Comparison of ENCODE assay signal across 16 mouse cellular contexts in genomic region chr2:102916596-102916995, GRCm38 (mm10). TPM values are rescaled to one million over a fixed set of nuclear protein-coding genes. Genes with fewer than 3 reads are reported as not detected.
DNase-seq lines count a peak whose midpoint lies in the region; ATAC-seq lines count a peak whose summit lies in the region.
"Had no signal": no experiment of that assay in that cellular context is flagged by ENCODE, and none has a peak within 500 bp of the region (broad histone marks: within the 10 kb centered on the region; RNA-seq: fewer than 3 reads in every experiment).

No protein-coding gene starts in this region.

- no peak overlapping the region for H3K27ac ChIP-seq in heart, embryonic 15.5 days
- H3K27ac ChIP-seq in lung, embryonic 16.5 days (ENCODE audit: low read length) = no peak overlapping the region
- H3K27ac ChIP-seq in embryonic facial prominence, embryonic 13.5 days = peak overlapping the region; percentile 53; the same call in 1 of the 2 replicates
- H3K27ac ChIP-seq: forebrain, embryonic 12.5 days; hindbrain, embryonic 15.5 days; midbrain, embryonic 13.5 days; neural tube, embryonic 12.5 days had no signal

- H3K9me3 ChIP-seq in heart, embryonic 15.5 days (replicated peaks) = no peaks in the 10 kb centered on the region
- no peaks in the 10 kb centered on the region for H3K9me3 ChIP-seq in lung, embryonic 16.5 days (ENCODE audit: control insufficient read depth, low read length)
- H3K9me3 ChIP-seq in embryonic facial prominence, embryonic 13.5 days = no peaks in the 10 kb centered on the region
- H3K9me3 ChIP-seq: forebrain, embryonic 12.5 days; hindbrain, embryonic 15.5 days; midbrain, embryonic 13.5 days; neural tube, embryonic 12.5 days had no signal

- H3K4me1 ChIP-seq in heart, embryonic 15.5 days (replicated peaks) = 0 out of 2 replicates have a peak, but pooled peaks cover 3% of the 10 kb centered on the region
- H3K4me1 ChIP-seq in lung, embryonic 16.5 days (replicated peaks; ENCODE audit: control insufficient read depth, insufficient read depth, low read length) = no peaks in the 10 kb centered on the region
- H3K4me1 ChIP-seq in embryonic facial prominence, embryonic 13.5 days = peaks cover 12% of the 10 kb centered on the region
- H3K4me1 ChIP-seq: forebrain, embryonic 12.5 days; hindbrain, embryonic 15.5 days; midbrain, embryonic 13.5 days; neural tube, embryonic 12.5 days had no signal

- H3K4me3 ChIP-seq in heart, embryonic 15.5 days = no peak overlapping the region
- H3K4me3 ChIP-seq in lung, embryonic 16.5 days (ENCODE audit: low read length) = no peak overlapping the region
- H3K4me3 ChIP-seq in embryonic facial prominence, embryonic 13.5 days = no peak overlapping the region
- H3K4me3 ChIP-seq: forebrain, embryonic 12.5 days; hindbrain, embryonic 15.5 days; midbrain, embryonic 13.5 days; neural tube, embryonic 12.5 days had no signal

- intact Hi-C loops in heart, postnatal 36 days (cut with DNase I) = no loop called here
- intact Hi-C loops in gastrocnemius, postnatal 36 days (cut with DNase I) = no loop called here

- 0 out of 2 replicates have a peak, but pooled peaks have one; percentile 27 for ATAC-seq in heart, embryonic 15.5 days (replicated peaks; ENCODE audit: insufficient number of reproducible peaks, insufficient read depth, low FRiP score, low read depth)
- peak; percentile 45; the same call in 1 of the 2 replicates for ATAC-seq in lung, embryonic 16.5 days (ENCODE audit: low read depth)
- no peak for ATAC-seq in embryonic facial prominence, embryonic 13.5 days (ENCODE audit: insufficient number of reproducible peaks, insufficient read depth, low FRiP score, low TSS enrichment, low read depth)
- ATAC-seq: liver, postnatal 0 days; midbrain, embryonic 13.5 days had no signal

- H3K4me2 ChIP-seq in heart, embryonic 15.5 days = no peak overlapping the region
- H3K4me2 ChIP-seq in lung, embryonic 16.5 days (ENCODE audit: low read depth, low read length) = no peak overlapping the region
- no peak overlapping the region for H3K4me2 ChIP-seq in embryonic facial prominence, embryonic 13.5 days
- H3K4me2 ChIP-seq: forebrain, embryonic 12.5 days; hindbrain, embryonic 15.5 days; midbrain, embryonic 13.5 days; neural tube, embryonic 12.5 days had no signal

- H3K9ac ChIP-seq in heart, embryonic 15.5 days = no peak overlapping the region
- no peak overlapping the region for H3K9ac ChIP-seq in lung, embryonic 16.5 days (ENCODE audit: low read length)
- H3K9ac ChIP-seq in embryonic facial prominence, embryonic 13.5 days = no peak overlapping the region
- H3K9ac ChIP-seq: forebrain, embryonic 12.5 days; hindbrain, embryonic 15.5 days; liver, postnatal 0 days; midbrain, embryonic 13.5 days; neural tube, embryonic 12.5 days had no signal

- H3K36me3 ChIP-seq in heart, embryonic 15.5 days = no peaks in the 10 kb centered on the region
- H3K36me3 ChIP-seq in lung, embryonic 16.5 days (ENCODE audit: control insufficient read depth, insufficient read depth, low read length) = no peaks in the 10 kb centered on the region
- H3K36me3 ChIP-seq in embryonic facial prominence, embryonic 13.5 days = no peaks in the 10 kb centered on the region
- H3K36me3 ChIP-seq: forebrain, embryonic 12.5 days; hindbrain, embryonic 15.5 days; midbrain, embryonic 13.5 days; neural tube, embryonic 12.5 days had no signal

- no peaks in the 10 kb centered on the region for H3K27me3 ChIP-seq in heart, embryonic 15.5 days
- no peaks in the 10 kb centered on the region for H3K27me3 ChIP-seq in lung, embryonic 16.5 days (ENCODE audit: control insufficient read depth, insufficient read depth, low read depth, low read length)
- no peaks in the 10 kb centered on the region for H3K27me3 ChIP-seq in embryonic facial prominence, embryonic 13.5 days
- H3K27me3 ChIP-seq: forebrain, embryonic 12.5 days; hindbrain, embryonic 15.5 days; midbrain, embryonic 13.5 days; neural tube, embryonic 12.5 days had no signal

- 44% methylated on average over 3 of the region's 3 CpGs for WGBS in heart, embryonic 15.5 days
- WGBS in lung, embryonic 16.5 days = 42% methylated on average over 3 of the region's 3 CpGs
- WGBS in embryonic facial prominence, embryonic 13.5 days = 34% methylated on average over 3 of the region's 3 CpGs

- DNase-seq in heart, postnatal 36 days = no peak
- DNase-seq in lung, postnatal 25 days (ENCODE audit: low spot score) = no peak
- peak; percentile 68 for DNase-seq in adipocyte (ENCODE audit: low spot score)
- DNase-seq in yolk sac, embryonic 10.5 days (ENCODE audit: low spot score) = no peak
- no peak for DNase-seq in gastrocnemius, postnatal 36 days
- DNase-seq: adrenal gland, postnatal 25 days; kidney, adult 2 months; liver, postnatal 0 days; thymus, adult 18-20 months had no signal

RNA-seq across cellular contexts. Expression of gene Cd44, which starts 15.1 kb away (rescaled TPM):
- 16.8 and 19.3 TPM in 2 replicates for polyA plus RNA-seq in heart, embryonic 15.5 days (2015; fragmentation: Nextera tagmentation; extraction: Ambion mirVana)
- 10 to 100 TPM; 10.2 to 11.3 TPM for total RNA-seq in heart, postnatal 36 days (2021)
- polyA plus RNA-seq in lung, embryonic 16.5 days (2015; fragmentation: Nextera tagmentation; extraction: Ambion mirVana) = 34.8 and 35.7 TPM in 2 replicates
- polyA plus RNA-seq in embryonic facial prominence, embryonic 13.5 days (2015; fragmentation: Nextera tagmentation; extraction: Ambion mirVana) = 22.7 and 25.5 TPM in 2 replicates
- total RNA-seq in gastrocnemius, postnatal 36 days (2021) = 1 to 10 TPM; 5.3 to 6.0 TPM
